Mouse (Mus musculus) ZHBTc4 (cell line): Measurements from ENCODE around the gene Mettl23.

Experiments
- DNase-seq: peaks from one replicate; pipeline ENCODE4 v3.0.0-alpha.2; 2011; ENCODE audit warnings: low read depth, low spot score

The Mettl23 gene

DNA sequence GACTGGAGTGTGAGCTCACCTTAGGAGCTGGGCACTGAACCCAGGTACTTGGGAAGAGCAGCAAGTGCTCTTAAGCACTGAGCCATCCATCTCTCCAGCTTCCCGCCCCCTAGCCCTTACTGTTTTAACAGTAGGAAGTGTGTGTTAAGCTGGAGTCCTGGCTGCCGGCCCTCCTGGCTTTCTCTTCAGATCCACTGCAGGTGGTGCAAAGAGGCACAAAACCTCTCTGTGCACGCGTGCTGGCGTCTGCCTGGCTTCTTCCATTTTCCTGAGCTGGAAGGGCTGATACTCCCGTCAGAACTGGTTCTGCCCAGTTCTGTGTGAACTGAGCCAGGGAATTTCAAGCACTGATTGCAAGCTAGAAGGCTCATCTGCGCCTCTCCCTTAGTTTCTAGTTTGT lies 37.8 kb downstream of the Mettl23 start:
- peak; percentile 82 for DNase-seq

DNA sequence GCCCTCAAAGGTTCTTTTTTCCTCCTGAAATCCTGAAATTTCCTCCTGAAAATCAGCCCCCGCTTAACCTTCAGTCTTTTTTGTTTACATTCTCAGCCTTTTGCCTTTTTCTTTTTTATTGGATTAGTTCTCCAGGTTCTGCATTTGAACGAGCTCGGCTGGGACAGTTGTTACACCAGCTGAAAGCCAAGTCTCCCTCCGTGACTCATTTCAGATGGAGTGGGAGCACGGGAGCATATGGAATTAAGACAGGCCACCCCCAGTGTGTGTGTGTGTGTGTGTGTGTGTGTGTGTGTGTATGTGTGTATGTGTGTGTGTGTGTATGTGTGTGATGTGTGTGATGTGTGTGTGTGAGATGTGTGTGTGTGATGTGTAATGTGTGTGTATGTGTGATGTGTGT lies 38.4 kb downstream of the Mettl23 start:
- no peak for DNase-seq

DNA sequence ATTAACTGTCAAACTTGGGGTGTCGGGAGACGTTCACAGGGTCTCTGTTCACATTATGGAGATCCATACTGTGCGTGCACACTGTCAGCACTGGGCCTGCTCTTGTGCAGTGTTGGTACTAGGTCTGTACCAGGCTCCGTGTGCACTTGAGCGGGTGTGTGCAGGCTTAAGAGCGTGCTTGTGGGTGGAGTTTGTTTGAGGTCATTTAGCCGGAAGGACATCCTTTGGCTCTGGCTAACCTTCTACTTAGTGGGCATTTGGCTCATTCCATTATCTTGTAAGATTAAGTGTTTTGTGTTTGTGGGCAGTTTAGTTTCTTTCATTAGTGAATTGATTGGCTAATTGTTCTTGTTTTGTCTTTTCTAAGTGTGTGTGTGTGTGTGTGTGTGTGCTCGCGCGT lies 39.4 kb downstream of the Mettl23 start:
- DNase-seq: peak; percentile 69

DNA sequence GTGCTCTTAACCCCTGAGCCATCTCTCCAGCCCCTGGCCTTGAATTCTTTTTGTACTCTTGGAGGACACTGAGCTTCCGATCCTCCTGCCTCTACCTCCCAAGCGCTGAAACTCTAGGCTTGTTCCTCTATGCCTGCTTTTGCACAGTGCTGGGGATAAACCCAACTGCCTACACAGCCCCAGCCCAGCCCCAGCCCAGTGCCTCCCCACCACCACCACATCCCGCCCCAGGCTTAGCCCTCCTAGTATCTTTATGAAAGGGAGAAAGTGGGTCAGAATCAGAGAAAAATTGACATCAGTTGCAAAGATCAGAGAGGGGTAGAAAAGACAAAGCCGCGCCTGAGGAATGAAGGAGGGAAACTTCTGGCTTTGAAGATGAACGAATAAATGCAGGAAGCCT lies 41.0 kb downstream of the Mettl23 start:
- DNase-seq: no peak

DNA sequence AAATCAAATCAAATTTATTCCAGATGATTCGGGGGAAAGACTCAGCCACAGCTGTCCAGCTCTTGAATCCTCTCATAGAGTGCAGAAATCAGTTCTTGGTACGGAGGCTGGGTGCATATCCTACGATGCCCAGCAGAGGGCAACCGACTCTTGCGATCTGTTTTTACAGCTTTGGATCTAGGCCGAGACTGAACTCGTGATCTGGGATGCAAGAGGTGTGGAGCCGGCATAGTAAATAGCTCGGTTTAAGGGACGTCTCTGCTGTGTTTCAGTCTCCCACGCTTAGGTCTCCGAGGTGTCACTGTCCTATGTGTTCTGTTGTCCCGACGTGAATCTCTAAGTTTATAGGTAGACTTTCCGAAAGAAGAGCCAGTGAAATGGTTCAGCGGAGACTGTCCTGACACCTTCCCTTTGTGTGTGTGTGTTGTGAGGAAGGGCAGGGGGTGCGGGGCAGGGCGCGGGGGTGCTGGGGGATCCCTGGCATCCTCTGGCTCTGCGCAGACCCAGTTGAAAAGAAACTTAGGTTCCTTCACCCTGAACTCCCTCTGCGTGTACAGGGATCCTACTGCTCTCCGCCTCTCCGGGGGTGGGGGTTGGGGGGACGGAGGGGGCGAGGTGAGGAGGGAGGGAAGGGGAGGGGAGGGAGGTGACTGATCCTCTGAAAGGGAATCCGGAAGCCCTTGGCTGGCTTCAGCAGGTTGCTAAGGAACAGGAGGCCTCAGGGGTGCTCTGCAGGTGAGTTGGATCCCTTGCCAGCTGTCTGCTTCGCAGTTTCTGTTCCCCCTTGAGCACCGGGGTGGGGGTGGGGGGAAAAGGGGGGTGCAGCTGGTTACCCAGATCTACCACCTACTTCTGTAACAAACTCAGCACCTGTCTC lies 42.4 kb downstream of the Mettl23 start:
- peak; percentile 95 for DNase-seq

DNA sequence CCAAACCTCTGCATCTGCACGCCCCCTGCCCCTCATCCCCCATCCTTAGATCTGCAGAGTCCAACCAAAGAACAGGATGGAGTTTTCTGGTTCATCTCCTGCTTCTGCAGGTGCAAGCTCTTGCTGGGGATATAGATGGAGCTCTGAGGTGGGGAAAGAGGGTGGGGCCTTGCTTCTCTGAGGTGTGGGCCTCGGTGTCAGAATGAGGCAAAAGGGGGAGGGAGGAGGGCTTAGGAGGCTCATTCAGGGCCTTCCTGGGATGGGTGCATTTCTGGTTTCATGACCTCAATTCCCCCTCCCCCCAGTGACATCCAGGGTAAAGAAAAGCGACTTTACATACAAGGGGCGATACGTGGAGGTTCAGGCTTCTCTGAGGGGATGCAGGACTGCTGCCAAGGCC lies 44.1 kb downstream of the Mettl23 start:
- no peak for DNase-seq

DNA sequence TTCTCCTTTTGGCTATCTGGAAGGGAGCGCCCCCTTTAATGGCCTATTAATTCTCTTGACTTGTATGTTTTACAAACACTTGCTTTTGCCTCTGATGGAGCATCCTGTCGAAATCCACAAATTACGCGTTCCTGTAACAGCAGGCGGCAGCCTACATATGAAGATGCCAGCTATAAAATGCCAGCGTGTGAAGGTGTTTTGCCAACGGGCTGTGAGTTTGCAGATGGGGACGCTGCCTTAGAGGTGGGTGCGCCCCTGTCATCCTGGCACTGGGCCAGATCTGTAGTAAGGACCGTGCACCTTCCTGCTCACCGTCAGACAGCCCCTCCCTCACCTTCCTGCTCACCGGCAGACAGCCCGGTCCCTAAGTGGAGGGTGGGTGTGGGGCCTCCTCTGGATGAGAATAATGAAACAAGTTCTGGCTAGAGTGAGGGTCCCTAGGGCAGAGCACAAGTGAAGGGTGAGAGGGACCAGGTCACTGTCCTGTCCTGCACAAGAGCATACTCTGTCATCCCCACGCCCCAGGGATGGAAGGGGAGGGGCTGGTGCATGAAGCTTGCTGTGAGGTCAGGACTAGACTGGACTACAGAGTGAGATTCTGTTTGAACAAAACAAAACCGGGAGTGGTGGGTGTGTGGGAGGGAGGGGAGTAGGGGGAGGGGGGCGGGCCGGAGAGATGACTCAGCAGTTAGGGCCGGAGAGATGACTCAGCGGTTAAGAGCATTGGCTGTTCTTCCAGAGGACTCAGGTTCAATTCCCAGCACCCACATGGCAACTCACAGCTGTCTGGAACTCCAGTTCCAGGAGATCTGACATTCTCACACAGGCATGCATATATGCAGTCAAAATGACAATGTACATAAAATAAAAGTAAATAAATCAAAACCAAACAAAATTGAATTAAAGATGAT lies 50.7 kb downstream of the Mettl23 start:
- peak; percentile 90 for DNase-seq

DNA sequence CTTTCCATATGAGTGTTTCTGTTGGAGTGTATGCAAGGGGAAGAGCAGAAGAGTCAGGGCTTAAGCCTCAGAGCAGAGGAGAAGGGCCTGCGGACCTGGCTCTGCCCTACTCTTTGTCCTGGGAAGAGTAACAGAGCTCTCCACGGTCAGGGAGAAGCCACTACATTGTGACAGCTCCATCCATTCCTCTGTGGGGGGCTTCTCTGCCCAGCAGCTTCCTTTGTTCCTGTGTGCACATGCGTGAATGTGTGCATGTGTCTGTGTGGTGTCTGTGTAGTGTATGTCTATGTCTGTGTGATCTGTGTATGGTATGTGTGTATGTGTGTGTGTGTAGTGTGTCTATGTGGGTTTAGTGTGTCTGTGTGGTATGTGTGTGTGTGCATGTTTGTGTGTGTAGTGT lies 52.3 kb downstream of the Mettl23 start:
- DNase-seq: peak; percentile 28

DNA sequence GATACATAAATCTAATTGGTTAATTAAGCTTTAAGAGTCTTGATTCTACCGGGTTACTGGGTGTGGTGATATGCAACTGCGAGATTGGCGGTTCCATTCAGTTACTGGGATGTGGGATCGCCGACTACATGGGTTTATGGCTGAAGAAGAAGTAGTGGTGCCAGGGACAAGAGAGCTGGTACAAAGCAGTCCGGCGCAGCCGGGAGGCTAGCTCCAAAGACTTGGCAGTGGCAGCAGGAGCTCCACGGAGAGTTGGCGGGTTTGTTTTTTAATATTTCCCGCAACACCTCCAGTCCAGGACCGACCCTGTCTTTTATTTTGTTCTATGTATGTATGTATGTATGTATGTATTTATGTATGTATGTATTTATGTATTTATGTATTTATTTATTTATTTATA lies 56.2 kb downstream of the Mettl23 start:
- DNase-seq: no peak

DNA sequence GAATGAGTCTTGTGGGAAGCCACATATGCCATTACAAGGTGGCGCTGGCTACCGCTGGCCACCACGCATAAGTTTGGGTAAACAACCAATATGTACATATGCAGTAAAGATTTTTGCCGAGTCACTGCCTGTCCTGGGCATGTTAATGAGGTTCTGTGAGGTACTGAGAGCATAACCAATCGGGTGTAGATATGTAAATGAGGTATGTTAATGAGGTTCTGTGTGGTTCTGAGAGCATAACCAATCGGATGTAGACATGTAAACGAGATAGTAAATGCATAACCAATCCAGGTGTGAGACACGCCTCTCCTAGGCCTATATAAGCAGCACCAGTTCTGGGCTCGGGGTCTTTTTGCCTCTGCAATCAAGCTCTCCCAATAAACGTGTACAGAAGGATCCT lies 59.5 kb downstream of the Mettl23 start:
- peak; percentile 58 for DNase-seq
